Mouse (Mus musculus): Measurements from ENCODE around the gene Ikzf1.

DNA sequence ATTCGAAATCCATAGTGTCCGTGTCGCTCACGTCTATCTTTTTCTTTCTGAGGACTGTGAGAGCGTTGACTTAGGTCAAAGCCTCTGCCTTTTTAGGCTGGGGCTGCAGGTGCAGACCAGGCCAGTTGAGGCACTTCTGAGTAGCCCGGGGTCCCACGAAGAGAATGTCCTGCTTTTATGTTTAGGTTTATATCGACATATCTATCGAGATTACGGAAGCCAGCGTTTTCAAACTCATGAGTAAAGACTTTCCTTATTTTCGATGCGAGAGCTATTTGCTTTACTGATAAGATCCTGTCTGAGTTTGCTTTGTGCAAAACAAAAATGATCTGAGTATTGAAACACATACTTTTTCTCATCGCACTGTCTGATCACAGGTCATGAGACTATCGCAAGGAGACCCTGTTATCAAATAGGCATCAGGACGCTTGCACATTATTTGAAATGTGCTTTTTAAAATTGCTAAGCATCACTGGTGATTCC lies 1.8 kb downstream of the Ikzf1 start:
- TF ChIP-seq POLR2A (IDR thresholded peaks at IDR 0.05; ENCODE audit: extremely low read depth, insufficient read depth, low read length), result no peak
- TF ChIP-seq CTCF (IDR thresholded peaks at IDR 0.05; ENCODE audit: extremely low read depth, insufficient read depth, low read length), result no peak
